Mouse (Mus musculus): ENCODE results near the gene Itgb3. TPM values are rescaled to one million over a fixed set of nuclear protein-coding genes. Genes with fewer than 3 reads are reported as not detected.

The Itgb3 gene
- polyA plus RNA-seq, 1 experiment from 2014 or later: 0.24 TPM

- Histone ChIP-seq H3K36me3 (ENCODE audit: control insufficient read depth, insufficient read depth, low read length) (no peaks in the 10 kb centered on the region), H3K27me3 (replicated peaks; ENCODE audit: control insufficient read depth, insufficient read depth, low read length) (no peaks in the 10 kb centered on the region), H3K4me3 (ENCODE audit: low read depth, low read length) (no peak overlapping the region), H3K4me1 (ENCODE audit: control insufficient read depth, insufficient read depth, low read length) (no peaks in the 10 kb centered on the region), H3K9me3 (replicated peaks; ENCODE audit: control insufficient read depth, low read length) (no peaks in the 10 kb centered on the region), H3K4me2 (ENCODE audit: low read length) (no peak overlapping the region), H3K27ac (ENCODE audit: low read depth, low read length) (no peak overlapping the region), H3K9ac (ENCODE audit: low read length) (no peak overlapping the region)
- DNase-seq (ENCODE audit: low spot score): peak; percentile 5
- no peak for ATAC-seq
- 80% methylated on average over 6 of the region's 6 CpGs for WGBS
Measured at GRCm38 (mm10) chr11:104580091-104580490, 27.7 kb upstream of the Itgb3 start.

DNA sequence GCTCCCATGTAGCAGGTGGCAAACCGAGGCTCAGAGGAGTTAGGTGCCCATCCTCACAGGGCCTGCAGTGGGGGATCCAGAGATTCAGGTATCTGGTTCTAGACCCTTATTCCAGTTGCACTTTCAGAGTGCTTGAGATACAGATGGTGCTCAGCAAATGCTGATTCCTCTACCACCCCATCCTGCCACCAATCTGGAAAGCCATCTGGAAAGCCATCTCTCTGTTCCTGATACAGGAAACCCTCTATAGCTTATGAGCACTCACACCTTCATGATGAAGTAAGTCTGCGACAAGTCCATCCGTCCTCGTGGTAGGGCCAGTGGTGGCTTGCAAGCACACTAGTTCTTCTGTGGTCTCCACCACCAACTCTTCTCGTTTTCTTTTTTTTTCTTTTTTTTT is 27.2 kb upstream of the Itgb3 start:
- no peaks in the 10 kb centered on the region for H3K9me3 ChIP-seq (replicated peaks; ENCODE audit: control insufficient read depth, low read length)
- ATAC-seq: no peak
- no peak overlapping the region for H3K4me3 ChIP-seq (ENCODE audit: low read depth, low read length)
- no peak overlapping the region for H3K4me2 ChIP-seq (ENCODE audit: low read length)
- H3K9ac ChIP-seq (ENCODE audit: low read length): no peak overlapping the region
- no peak for DNase-seq (ENCODE audit: low spot score)
- WGBS: 93% methylated on average over 5 of the region's 5 CpGs
- H3K27me3 ChIP-seq (replicated peaks; ENCODE audit: control insufficient read depth, insufficient read depth, low read length): no peaks in the 10 kb centered on the region
- H3K27ac ChIP-seq (ENCODE audit: low read depth, low read length): no peak overlapping the region
- H3K4me1 ChIP-seq (ENCODE audit: control insufficient read depth, insufficient read depth, low read length): no peaks in the 10 kb centered on the region
- no peaks in the 10 kb centered on the region for H3K36me3 ChIP-seq (ENCODE audit: control insufficient read depth, insufficient read depth, low read length)

GRCm38 (mm10) chr11:104581446-104582307 is 26.1 kb upstream of the Itgb3 start:
- Histone ChIP-seq H3K4me3 (ENCODE audit: low read depth, low read length) (no peak overlapping the region), H3K9me3 (replicated peaks; ENCODE audit: control insufficient read depth, low read length) (no peaks in the 10 kb centered on the region), H3K9ac (ENCODE audit: low read length) (no peak overlapping the region), H3K36me3 (ENCODE audit: control insufficient read depth, insufficient read depth, low read length) (no peaks in the 10 kb centered on the region), H3K4me1 (ENCODE audit: control insufficient read depth, insufficient read depth, low read length) (no peaks in the 10 kb centered on the region), H3K4me2 (ENCODE audit: low read length) (no peak overlapping the region), H3K27me3 (replicated peaks; ENCODE audit: control insufficient read depth, insufficient read depth, low read length) (no peaks in the 10 kb centered on the region), H3K27ac (ENCODE audit: low read depth, low read length) (no peak overlapping the region; the same call in 1 of the 2 replicates)
- ATAC-seq: no peak
- DNase-seq (ENCODE audit: low spot score): peak; percentile 27
- 79% methylated on average over 18 of the region's 18 CpGs for WGBS

DNA sequence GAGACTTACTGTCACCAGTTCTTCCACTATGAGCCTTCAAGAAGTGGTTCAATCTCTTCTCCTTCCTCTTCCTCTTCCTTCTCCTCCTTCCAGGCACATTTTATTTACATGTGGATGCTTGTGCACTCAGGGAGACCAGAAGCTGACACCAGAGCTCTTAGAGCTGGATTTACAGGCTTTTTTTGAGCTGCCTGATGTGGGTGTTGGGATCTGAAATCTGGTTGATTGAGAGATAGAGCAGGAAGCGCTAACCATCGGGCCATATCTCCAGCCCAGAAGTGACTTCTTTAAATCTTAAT is 25.5 kb upstream of the Itgb3 start:
- WGBS: 89% methylated on average over 2 of the region's 2 CpGs
- DNase-seq (ENCODE audit: low spot score): no peak
- Histone ChIP-seq H3K9me3 (replicated peaks; ENCODE audit: control insufficient read depth, low read length) (no peaks in the 10 kb centered on the region), H3K9ac (ENCODE audit: low read length) (no peak overlapping the region), H3K27me3 (replicated peaks; ENCODE audit: control insufficient read depth, insufficient read depth, low read length) (no peaks in the 10 kb centered on the region), H3K36me3 (ENCODE audit: control insufficient read depth, insufficient read depth, low read length) (no peaks in the 10 kb centered on the region), H3K4me1 (ENCODE audit: control insufficient read depth, insufficient read depth, low read length) (no peaks in the 10 kb centered on the region), H3K4me2 (ENCODE audit: low read length) (no peak overlapping the region), H3K27ac (ENCODE audit: low read depth, low read length) (no peak overlapping the region), H3K4me3 (ENCODE audit: low read depth, low read length) (no peak overlapping the region)
- no peak for ATAC-seq

DNA sequence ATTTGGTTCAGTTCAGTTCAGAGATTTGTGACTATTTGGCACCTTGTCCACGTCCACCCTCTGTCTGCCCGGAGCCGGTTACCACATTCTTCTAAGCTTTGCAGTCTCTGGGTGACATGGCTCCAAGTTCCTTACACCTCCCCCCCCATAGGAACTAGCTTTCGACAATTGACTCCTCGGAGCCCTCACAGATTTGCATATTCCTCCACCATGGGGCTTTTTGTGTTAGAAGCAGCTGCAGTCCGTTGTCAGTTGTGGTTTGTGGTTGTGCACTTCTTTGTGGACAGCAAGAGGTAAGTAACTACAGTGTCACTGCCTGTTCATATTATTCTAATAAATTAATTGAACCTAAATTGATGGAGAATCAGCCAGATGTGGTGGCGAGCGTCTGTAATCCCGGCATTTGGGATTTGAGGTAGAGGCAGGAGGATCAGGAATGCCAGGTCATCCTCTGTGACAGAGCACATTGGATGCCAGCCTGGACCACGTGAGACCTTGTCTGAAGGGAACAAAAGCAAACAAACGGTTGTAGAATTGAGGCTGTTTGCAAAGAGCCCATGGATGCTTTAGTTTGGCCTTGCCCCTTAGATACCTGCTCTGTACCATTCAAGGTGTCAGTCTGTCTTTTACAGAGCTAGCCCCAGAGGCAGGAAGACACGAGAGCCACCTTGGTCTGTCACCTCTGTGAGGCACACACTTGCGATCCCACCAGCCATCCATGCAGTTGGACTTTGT is 25.0 kb upstream of the Itgb3 start:
- no peaks in the 10 kb centered on the region for H3K27me3 ChIP-seq (replicated peaks; ENCODE audit: control insufficient read depth, insufficient read depth, low read length)
- H3K4me3 ChIP-seq (ENCODE audit: low read depth, low read length): no peak overlapping the region
- no peak overlapping the region for H3K4me2 ChIP-seq (ENCODE audit: low read length)
- no peaks in the 10 kb centered on the region for H3K36me3 ChIP-seq (ENCODE audit: control insufficient read depth, insufficient read depth, low read length)
- no peak overlapping the region for H3K27ac ChIP-seq (ENCODE audit: low read depth, low read length)
- no peak for ATAC-seq
- WGBS: 63% methylated on average over 13 of the region's 13 CpGs
- DNase-seq (ENCODE audit: low spot score): no peak
- H3K4me1 ChIP-seq (ENCODE audit: control insufficient read depth, insufficient read depth, low read length): no peaks in the 10 kb centered on the region
- no peak overlapping the region for H3K9ac ChIP-seq (ENCODE audit: low read length)
- no peaks in the 10 kb centered on the region for H3K9me3 ChIP-seq (replicated peaks; ENCODE audit: control insufficient read depth, low read length)

DNA sequence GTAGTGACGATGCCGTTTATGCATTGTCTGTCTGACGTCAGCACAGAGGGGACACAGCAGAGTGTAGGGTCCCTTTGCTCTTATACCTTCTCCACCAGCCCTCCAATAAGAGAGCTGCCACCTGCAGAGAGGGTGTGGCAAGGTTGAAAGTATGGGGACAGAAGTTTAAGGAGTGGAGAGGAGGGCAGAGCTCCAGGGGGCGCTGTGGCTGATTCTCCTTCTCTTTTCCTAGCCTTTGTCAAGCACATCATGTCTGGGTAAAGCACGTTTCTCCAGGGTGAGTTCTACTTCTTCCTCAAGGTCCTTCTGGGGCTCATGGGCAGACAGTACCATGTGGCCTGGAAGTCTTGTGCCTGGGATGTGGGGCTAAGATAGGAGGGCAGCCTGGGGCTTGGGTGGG is 22.3 kb upstream of the Itgb3 start:
- Histone ChIP-seq H3K9ac (ENCODE audit: low read length) (no peak overlapping the region), H3K36me3 (ENCODE audit: control insufficient read depth, insufficient read depth, low read length) (no peaks in the 10 kb centered on the region), H3K27me3 (replicated peaks; ENCODE audit: control insufficient read depth, insufficient read depth, low read length) (no peaks in the 10 kb centered on the region), H3K4me1 (ENCODE audit: control insufficient read depth, insufficient read depth, low read length) (no peaks in the 10 kb centered on the region), H3K4me3 (ENCODE audit: low read depth, low read length) (no peak overlapping the region), H3K27ac (ENCODE audit: low read depth, low read length) (no peak overlapping the region), H3K9me3 (replicated peaks; ENCODE audit: control insufficient read depth, low read length) (no peaks in the 10 kb centered on the region), H3K4me2 (ENCODE audit: low read length) (no peak overlapping the region)
- 75% methylated on average over 5 of the region's 5 CpGs for WGBS
- no peak for DNase-seq (ENCODE audit: low spot score)
- ATAC-seq: no peak

DNA sequence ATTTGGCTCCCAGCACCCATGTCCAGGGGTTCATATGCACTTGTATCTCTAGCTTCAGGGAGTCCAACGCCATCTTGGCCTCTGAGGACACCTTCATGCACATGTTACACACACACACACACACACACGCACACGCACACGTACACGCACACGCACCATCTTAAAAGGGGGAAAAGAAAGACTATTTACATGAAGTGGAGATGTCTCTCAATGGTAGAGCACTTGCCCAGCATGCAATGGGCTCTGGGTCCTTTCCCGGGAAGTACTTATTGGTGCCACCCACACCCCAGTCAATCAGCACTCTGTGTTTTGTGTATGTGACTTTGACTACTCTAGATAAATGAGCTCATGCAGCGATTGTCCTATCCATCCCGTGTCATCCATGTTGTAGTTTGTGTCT is 19.9 kb upstream of the Itgb3 start:
- no peak overlapping the region for H3K4me3 ChIP-seq (ENCODE audit: low read depth, low read length)
- H3K27ac ChIP-seq (ENCODE audit: low read depth, low read length): no peak overlapping the region
- no peaks in the 10 kb centered on the region for H3K27me3 ChIP-seq (replicated peaks; ENCODE audit: control insufficient read depth, insufficient read depth, low read length)
- no peak overlapping the region for H3K9ac ChIP-seq (ENCODE audit: low read length)
- WGBS: 92% methylated on average over 9 of the region's 9 CpGs
- no peaks in the 10 kb centered on the region for H3K4me1 ChIP-seq (ENCODE audit: control insufficient read depth, insufficient read depth, low read length)
- H3K36me3 ChIP-seq (ENCODE audit: control insufficient read depth, insufficient read depth, low read length): no peaks in the 10 kb centered on the region
- DNase-seq (ENCODE audit: low spot score) (no peak), ATAC-seq (no peak)
- H3K4me2 ChIP-seq (ENCODE audit: low read length): no peak overlapping the region
- no peaks in the 10 kb centered on the region for H3K9me3 ChIP-seq (replicated peaks; ENCODE audit: control insufficient read depth, low read length)

GRCm38 (mm10) chr11:104588513-104588912 is 19.3 kb upstream of the Itgb3 start:
- Histone ChIP-seq H3K4me1 (ENCODE audit: control insufficient read depth, insufficient read depth, low read length) (no peaks in the 10 kb centered on the region), H3K4me2 (ENCODE audit: low read length) (no peak overlapping the region), H3K27ac (ENCODE audit: low read depth, low read length) (no peak overlapping the region), H3K4me3 (ENCODE audit: low read depth, low read length) (no peak overlapping the region), H3K36me3 (ENCODE audit: control insufficient read depth, insufficient read depth, low read length) (no peaks in the 10 kb centered on the region), H3K9me3 (replicated peaks; ENCODE audit: control insufficient read depth, low read length) (no peaks in the 10 kb centered on the region), H3K27me3 (replicated peaks; ENCODE audit: control insufficient read depth, insufficient read depth, low read length) (no peaks in the 10 kb centered on the region), H3K9ac (ENCODE audit: low read length) (no peak overlapping the region)
- DNase-seq (ENCODE audit: low spot score) (no peak), ATAC-seq (no peak)
- 96% methylated on average over 2 of the region's 2 CpGs for WGBS

DNA sequence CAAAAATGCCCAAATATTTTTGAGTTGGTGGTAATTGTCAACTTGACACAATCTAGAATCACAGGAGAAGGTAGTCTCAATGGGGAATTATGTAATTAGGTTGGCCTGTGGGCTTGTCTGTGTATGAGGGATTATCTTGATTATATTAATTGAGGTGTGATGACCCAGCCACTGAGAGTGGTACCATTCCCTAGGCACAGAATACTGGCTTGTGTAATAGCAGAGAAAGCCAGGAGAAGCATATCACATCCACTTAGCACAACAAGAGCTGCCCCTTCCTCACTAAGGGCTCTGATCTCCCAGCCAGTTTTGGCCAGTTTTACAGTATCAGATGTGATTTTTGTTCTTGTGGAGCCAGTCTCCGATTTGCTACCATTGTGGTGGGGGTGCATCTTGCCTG is 18.2 kb upstream of the Itgb3 start:
- Histone ChIP-seq H3K9ac (ENCODE audit: low read length) (no peak overlapping the region), H3K27me3 (replicated peaks; ENCODE audit: control insufficient read depth, insufficient read depth, low read length) (no peaks in the 10 kb centered on the region), H3K36me3 (ENCODE audit: control insufficient read depth, insufficient read depth, low read length) (no peaks in the 10 kb centered on the region), H3K9me3 (replicated peaks; ENCODE audit: control insufficient read depth, low read length) (no peaks in the 10 kb centered on the region), H3K27ac (ENCODE audit: low read depth, low read length) (no peak overlapping the region), H3K4me3 (ENCODE audit: low read depth, low read length) (no peak overlapping the region), H3K4me2 (ENCODE audit: low read length) (no peak overlapping the region), H3K4me1 (ENCODE audit: control insufficient read depth, insufficient read depth, low read length) (no peaks in the 10 kb centered on the region)
- DNase-seq (ENCODE audit: low spot score) (no peak), ATAC-seq (no peak)
- 80% methylated on average over 1 of the region's 1 CpGs for WGBS

All from forebrain, embryonic 14.5 days (tissue).